Mouse (Mus musculus): Measurements from ENCODE around the gene Arih2.
A peak's percentile ranks its signal among the peaks of the same experiment; 100 is the strongest.
"Not testable (repeated sequence)": the region's sequence is repeated elsewhere in the genome, so short reads cannot be mapped to it uniquely, and the experiment has no call there.

Arih2 gene

GRCm38 (mm10) chr9:108648611-108649560, at the start of gene Arih2:
Gene Arih2, minus strand, starts transcription at chr9:108649386.
- DNase-seq (ENCODE audit: low read depth, low spot score), result peak; percentile 95

- no peak for DNase-seq (ENCODE audit: low read depth, low spot score)
Observed at GRCm38 (mm10) chr9:108694533-108694932, 45.3 kb upstream of the Arih2 start.

- DNase-seq (ENCODE audit: low read depth, low spot score), result peak; percentile 25
Observed at GRCm38 (mm10) chr9:108693946-108694345, 44.8 kb upstream of the Arih2 start.

GRCm38 (mm10) chr9:108692226-108693041, 43.2 kb upstream of the Arih2 start:
- DNase-seq (ENCODE audit: low read depth, low spot score), result peak; percentile 83

- peak; percentile 91 for DNase-seq (ENCODE audit: low read depth, low spot score)
Observed at GRCm38 (mm10) chr9:108691846-108692225, 42.6 kb upstream of the Arih2 start.

GRCm38 (mm10) chr9:108691371-108691770, 42.2 kb upstream of the Arih2 start:
- no peak for DNase-seq (ENCODE audit: low read depth, low spot score)

- DNase-seq (ENCODE audit: low read depth, low spot score), result peak; percentile 19
Observed at GRCm38 (mm10) chr9:108690914-108691313, 41.7 kb upstream of the Arih2 start.

- no peak for DNase-seq (ENCODE audit: low read depth, low spot score)
Observed at GRCm38 (mm10) chr9:108689993-108690392, 40.8 kb upstream of the Arih2 start.

GRCm38 (mm10) chr9:108689106-108689505, 39.9 kb upstream of the Arih2 start, which contains the start of gene Prkar2a:
Gene Prkar2a, plus strand, starts transcription at chr9:108689314.
- no peak for DNase-seq (ENCODE audit: low read depth, low spot score)

GRCm38 (mm10) chr9:108688451-108688850, 39.3 kb upstream of the Arih2 start:
- DNase-seq (ENCODE audit: low read depth, low spot score), result no peak

- DNase-seq (ENCODE audit: low read depth, low spot score), result no peak
Observed at GRCm38 (mm10) chr9:108687686-108688085, 38.5 kb upstream of the Arih2 start.

GRCm38 (mm10) chr9:108687181-108687580, 38.0 kb upstream of the Arih2 start:
- no peak for DNase-seq (ENCODE audit: low read depth, low spot score)

- no peak for DNase-seq (ENCODE audit: low read depth, low spot score)
Observed at GRCm38 (mm10) chr9:108686475-108686887, 37.3 kb upstream of the Arih2 start.

GRCm38 (mm10) chr9:108680026-108680425, 30.8 kb upstream of the Arih2 start:
- DNase-seq (ENCODE audit: low read depth, low spot score), result no peak

- DNase-seq (ENCODE audit: low read depth, low spot score), result peak; percentile 49
Observed at GRCm38 (mm10) chr9:108673151-108673550, 24.0 kb upstream of the Arih2 start.

GRCm38 (mm10) chr9:108669875-108670274, 20.7 kb upstream of the Arih2 start:
- DNase-seq (ENCODE audit: low read depth, low spot score), result no peak

GRCm38 (mm10) chr9:108662660-108663059, 13.5 kb upstream of the Arih2 start:
- DNase-seq (ENCODE audit: low read depth, low spot score), result no peak

- peak; percentile 92 for DNase-seq (ENCODE audit: low read depth, low spot score)
Observed at GRCm38 (mm10) chr9:108661677-108662612, 12.8 kb upstream of the Arih2 start, which contains the start of gene Slc25a20. Gene Slc25a20, plus strand, starts transcription at chr9:108662088.

GRCm38 (mm10) chr9:108655865-108656264, 6.7 kb upstream of the Arih2 start:
- not testable (repeated sequence) for DNase-seq (ENCODE audit: low read depth, low spot score)

- DNase-seq (ENCODE audit: low read depth, low spot score), result no peak
Observed at GRCm38 (mm10) chr9:108654566-108655464, 5.6 kb upstream of the Arih2 start.
